Mouse (Mus musculus): ENCODE measurements around the gene Gm42421. TPM values are rescaled to one million over a fixed set of nuclear protein-coding genes. Genes with fewer than 3 reads are reported as not detected.

Gm42421 gene
- polyA plus RNA-seq, 1 experiment from 2014 or later: not detected

DNA sequence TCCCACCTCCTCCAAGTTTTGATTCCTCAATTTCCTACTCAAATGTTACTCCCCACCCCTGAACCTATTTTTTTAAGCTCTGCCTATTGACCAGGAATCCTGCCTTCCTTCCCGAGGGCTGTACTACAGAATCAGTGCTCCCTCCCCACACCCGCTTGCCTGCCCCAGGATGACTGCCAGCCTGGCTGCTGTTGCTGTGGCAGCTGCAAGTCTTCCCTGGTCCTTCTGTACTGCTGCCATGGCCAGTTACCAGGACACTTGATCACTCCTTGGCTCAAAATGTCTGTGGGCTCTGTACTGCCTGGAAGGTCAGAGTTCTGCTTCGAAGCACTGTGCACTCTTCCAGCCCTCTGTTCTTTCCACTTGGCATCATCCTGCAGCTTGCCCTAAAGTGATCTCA, 25.9 kb upstream of the Gm42421 start:
- TF ChIP-seq EP300 (optimal IDR thresholded peaks at IDR 0.05) (no peak), CTCF (IDR thresholded peaks at IDR 0.05; ENCODE audit: low read depth) (no peak)
- ATAC-seq (ENCODE audit: low FRiP score, low TSS enrichment) (0 out of 2 replicates have a peak, but pooled peaks have one; percentile 21), DNase-seq (ENCODE audit: low spot score) (no peak)
- no peak overlapping the region for H3K4me2 ChIP-seq (replicated peaks; ENCODE audit: low read depth)
- H3K36me3 ChIP-seq (ENCODE audit: control insufficient read depth, insufficient read depth, low read length): peaks cover 35% of the 10 kb centered on the region
- WGBS: 71% methylated on average over 3 of the region's 3 CpGs
- no peaks in the 10 kb centered on the region for H3K9me3 ChIP-seq (ENCODE audit: control insufficient read depth, low read length)
- H3K4me1 ChIP-seq (replicated peaks; ENCODE audit: control insufficient read depth, insufficient read depth): no peaks in the 10 kb centered on the region
- H3K27ac ChIP-seq (replicated peaks): no peak overlapping the region
- H3K4me3 ChIP-seq (ENCODE audit: low read depth, low read length): no peak overlapping the region
- no peak overlapping the region for H3K9ac ChIP-seq (ENCODE audit: low read length)
- H3K27me3 ChIP-seq (ENCODE audit: control insufficient read depth, insufficient read depth, low read length): no peaks in the 10 kb centered on the region

DNA sequence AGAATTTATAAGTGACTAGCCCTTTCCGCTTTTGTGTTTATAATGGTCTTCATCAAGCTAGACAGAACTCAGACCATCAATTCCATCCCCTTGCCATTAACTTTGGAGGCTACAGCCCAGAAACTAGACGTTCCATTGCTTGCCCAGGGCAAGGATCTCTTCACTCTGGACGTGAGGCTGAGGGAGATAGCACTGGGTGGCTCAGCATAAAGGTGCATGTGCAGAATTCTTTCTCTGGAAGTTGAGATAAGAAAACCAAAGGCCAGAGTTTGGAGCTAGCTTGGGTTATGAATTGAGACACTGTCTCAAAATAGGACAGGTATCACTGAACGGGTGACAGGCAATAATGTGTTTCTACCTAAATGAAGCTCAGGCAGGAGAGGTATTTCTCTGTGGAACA, 24.2 kb upstream of the Gm42421 start:
- H3K27ac ChIP-seq (replicated peaks): no peak overlapping the region
- TF ChIP-seq CTCF (IDR thresholded peaks at IDR 0.05; ENCODE audit: low read depth): no peak
- no peak for TF ChIP-seq EP300 (optimal IDR thresholded peaks at IDR 0.05)
- H3K9me3 ChIP-seq (ENCODE audit: control insufficient read depth, low read length): no peaks in the 10 kb centered on the region
- H3K4me3 ChIP-seq (ENCODE audit: low read depth, low read length): no peak overlapping the region
- 83% methylated on average over 4 of the region's 4 CpGs for WGBS
- ATAC-seq (ENCODE audit: low FRiP score, low TSS enrichment): no peak
- no peaks in the 10 kb centered on the region for H3K4me1 ChIP-seq (replicated peaks; ENCODE audit: control insufficient read depth, insufficient read depth)
- H3K27me3 ChIP-seq (ENCODE audit: control insufficient read depth, insufficient read depth, low read length): no peaks in the 10 kb centered on the region
- H3K9ac ChIP-seq (ENCODE audit: low read length): no peak overlapping the region
- no peak overlapping the region for H3K4me2 ChIP-seq (replicated peaks; ENCODE audit: low read depth)
- H3K36me3 ChIP-seq (ENCODE audit: control insufficient read depth, insufficient read depth, low read length): peaks cover 24% of the 10 kb centered on the region
- no peak for DNase-seq (ENCODE audit: low spot score)

DNA sequence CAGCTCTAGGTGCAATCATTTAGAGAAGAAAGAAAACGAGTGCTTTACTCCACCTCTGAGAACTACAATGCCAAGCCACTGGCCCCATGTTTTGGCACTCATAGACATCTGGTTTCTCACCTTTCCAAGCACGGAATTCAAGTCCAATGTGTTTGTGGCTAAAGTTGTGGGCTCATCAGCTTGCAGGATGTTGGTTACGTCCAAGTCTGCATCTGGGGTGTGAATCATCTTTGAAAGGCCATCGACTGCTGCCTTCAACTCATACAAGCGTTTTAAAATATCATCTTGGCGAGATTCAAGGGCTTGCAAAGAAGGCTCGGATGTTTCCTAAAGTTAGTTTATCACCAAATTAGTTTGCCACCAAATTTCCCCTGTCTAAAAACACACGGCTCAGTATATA, 21.5 kb upstream of the Gm42421 start:
- H3K4me3 ChIP-seq (ENCODE audit: low read depth, low read length): no peak overlapping the region
- no peaks in the 10 kb centered on the region for H3K9me3 ChIP-seq (ENCODE audit: control insufficient read depth, low read length)
- peaks cover 18% of the 10 kb centered on the region; the same call in 1 of the 2 replicates for H3K36me3 ChIP-seq (ENCODE audit: control insufficient read depth, insufficient read depth, low read length)
- WGBS: 82% methylated on average over 8 of the region's 8 CpGs
- TF ChIP-seq EP300 (optimal IDR thresholded peaks at IDR 0.05) (no peak), CTCF (IDR thresholded peaks at IDR 0.05; ENCODE audit: low read depth) (no peak)
- no peak overlapping the region for H3K27ac ChIP-seq (replicated peaks)
- no peaks in the 10 kb centered on the region for H3K27me3 ChIP-seq (ENCODE audit: control insufficient read depth, insufficient read depth, low read length)
- 0 out of 2 replicates have a peak, but pooled peaks cover 2% of the 10 kb centered on the region for H3K4me1 ChIP-seq (replicated peaks; ENCODE audit: control insufficient read depth, insufficient read depth)
- H3K9ac ChIP-seq (ENCODE audit: low read length): no peak overlapping the region
- no peak for DNase-seq (ENCODE audit: low spot score)
- no peak for ATAC-seq (ENCODE audit: low FRiP score, low TSS enrichment)
- H3K4me2 ChIP-seq (replicated peaks; ENCODE audit: low read depth): no peak overlapping the region

DNA sequence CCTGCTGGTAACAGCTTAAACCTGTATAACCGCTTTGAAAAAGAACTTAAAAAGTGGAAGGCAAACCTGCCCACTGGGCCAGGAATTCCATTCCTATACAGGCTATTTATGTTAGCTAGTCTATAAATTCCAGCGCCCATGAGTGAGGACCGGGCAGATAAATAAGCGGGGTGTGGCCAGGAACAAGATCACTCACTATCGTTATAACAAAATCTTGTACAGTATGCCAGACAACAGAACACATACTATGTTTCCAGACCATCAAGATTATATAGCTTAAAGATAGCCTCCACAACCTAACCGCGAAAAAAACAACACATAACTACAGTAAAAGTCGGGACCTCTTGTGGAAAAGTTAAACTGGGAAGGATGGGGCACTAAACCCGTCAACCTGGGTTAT, 19.0 kb upstream of the Gm42421 start:
- H3K4me1 ChIP-seq (replicated peaks; ENCODE audit: control insufficient read depth, insufficient read depth): 0 out of 2 replicates have a peak, but pooled peaks cover 2% of the 10 kb centered on the region
- H3K4me3 ChIP-seq (ENCODE audit: low read depth, low read length): peak overlapping the region; percentile 69
- peak overlapping the region; percentile 81 for H3K4me2 ChIP-seq (replicated peaks; ENCODE audit: low read depth)
- peak overlapping the region; percentile 86 for H3K27ac ChIP-seq (replicated peaks)
- WGBS: under 1% methylated on average over 9 of the region's 9 CpGs
- no peak for ATAC-seq (ENCODE audit: low FRiP score, low TSS enrichment)
- DNase-seq (ENCODE audit: low spot score): no peak
- H3K9ac ChIP-seq (ENCODE audit: low read length): peak overlapping the region; percentile 75
- TF ChIP-seq CTCF (IDR thresholded peaks at IDR 0.05; ENCODE audit: low read depth) (no peak), EP300 (optimal IDR thresholded peaks at IDR 0.05) (no peak)
- H3K27me3 ChIP-seq (ENCODE audit: control insufficient read depth, insufficient read depth, low read length): no peaks in the 10 kb centered on the region
- peaks cover 7% of the 10 kb centered on the region; the same call in 1 of the 2 replicates for H3K36me3 ChIP-seq (ENCODE audit: control insufficient read depth, insufficient read depth, low read length)
- no peaks in the 10 kb centered on the region for H3K9me3 ChIP-seq (ENCODE audit: control insufficient read depth, low read length)

DNA sequence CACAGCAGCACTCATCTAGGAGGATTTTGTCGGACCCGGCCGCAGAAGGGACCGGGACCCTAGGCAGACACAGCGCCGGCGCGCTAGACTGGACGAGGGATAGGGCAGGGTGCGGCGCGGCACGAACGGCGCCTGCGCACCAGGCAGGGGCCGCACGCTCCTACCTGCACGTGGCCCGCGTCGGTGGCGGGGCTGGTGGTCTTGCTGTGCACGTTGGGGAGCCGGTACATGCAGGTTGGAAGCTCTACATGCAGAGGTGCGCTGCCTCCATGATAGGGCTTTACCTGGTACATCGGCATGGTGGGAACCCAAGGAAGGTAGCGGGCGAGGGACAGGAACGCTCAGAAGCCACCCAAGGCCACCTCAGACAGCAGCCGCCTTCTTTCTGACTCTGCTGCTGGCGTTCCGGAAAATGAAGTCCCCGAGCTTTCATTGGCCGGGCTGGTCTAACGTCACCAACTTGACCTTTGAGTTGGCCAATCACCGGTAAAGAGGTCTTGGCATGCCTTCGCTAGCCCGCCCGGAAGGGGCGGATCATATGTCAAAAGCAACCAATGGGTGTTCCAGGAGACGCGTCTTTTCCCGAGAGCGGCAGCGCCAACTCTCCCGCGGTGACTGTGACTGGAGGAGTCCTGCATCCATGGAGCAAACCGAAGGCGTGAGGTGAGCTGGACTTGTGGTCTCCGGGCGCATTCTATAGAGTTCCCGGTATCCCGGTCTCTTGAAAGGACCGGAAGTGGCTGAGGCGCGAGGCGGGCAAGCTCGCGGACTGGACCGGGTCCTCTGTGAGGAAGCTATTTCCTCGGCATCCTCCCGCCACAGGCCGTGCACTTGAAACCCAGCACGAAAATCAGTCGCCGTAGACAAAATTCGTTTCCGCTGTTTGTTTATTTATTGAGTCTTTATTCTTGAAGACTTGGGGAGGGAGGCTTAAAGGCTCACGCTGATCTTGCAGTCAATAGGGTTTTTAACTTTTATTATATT, 18.3 kb upstream of the Gm42421 start, which contains the start of the genes Aimp2 and Pms2:
Gene Aimp2, minus strand, starts transcription at position 431 of the 984 bp plus-strand sequence.
Gene Pms2, plus strand, starts transcription at position 548 of the 984 bp plus-strand sequence.
- WGBS: under 1% methylated on average over 70 of the region's 70 CpGs
- peak within 1 kb of the TSS; percentile 75 for H3K9ac ChIP-seq (ENCODE audit: low read length)
- H3K9me3 ChIP-seq (ENCODE audit: control insufficient read depth, low read length): no peaks in the 10 kb centered on the region
- peak within 1 kb of the TSS; percentile 86 for H3K27ac ChIP-seq (replicated peaks)
- ATAC-seq (ENCODE audit: low FRiP score, low TSS enrichment): peak; percentile 99
- peak within 1 kb of the TSS; percentile 69 for H3K4me3 ChIP-seq (ENCODE audit: low read depth, low read length)
- TF ChIP-seq EP300 (optimal IDR thresholded peaks at IDR 0.05): no peak
- TF ChIP-seq CTCF (IDR thresholded peaks at IDR 0.05; ENCODE audit: low read depth): no peak
- 0 out of 2 replicates have a peak, but pooled peaks cover 2% of the 10 kb centered on the region for H3K4me1 ChIP-seq (replicated peaks; ENCODE audit: control insufficient read depth, insufficient read depth)
- H3K36me3 ChIP-seq (ENCODE audit: control insufficient read depth, insufficient read depth, low read length): peaks cover 4% of the 10 kb centered on the region; the same call in 1 of the 2 replicates
- peak within 1 kb of the TSS; percentile 81 for H3K4me2 ChIP-seq (replicated peaks; ENCODE audit: low read depth)
- DNase-seq (ENCODE audit: low spot score): peak; percentile 97
- no peaks in the 10 kb centered on the region for H3K27me3 ChIP-seq (ENCODE audit: control insufficient read depth, insufficient read depth, low read length)

All from stomach, postnatal 0 days (tissue).